Mouse (Mus musculus) bone marrow macrophage, adult 2 months (primary cell): ENCODE measurements around the gene Fancd2os.

ENCODE experiments used
- CTCF ChIP-seq: IDR thresholded peaks from 2 replicates; pipeline ENCODE4 v1.5.1; 2012; ENCODE audit warnings: low read depth, mild to moderate bottlenecking, low read length, moderate library complexity
- POLR2A ChIP-seq: IDR thresholded peaks from 2 replicates; pipeline ENCODE4 v1.6.1; 2012; ENCODE audit warnings: mild to moderate bottlenecking, low read depth, low read length, borderline replicate concordance

- TF ChIP-seq CTCF (no peak), POLR2A (no peak)
Observed at GRCm38 (mm10) chr6:113623386-113623785, 22.9 kb upstream of the Fancd2os start.
